Mouse (Mus musculus) adrenal gland, adult (tissue): ENCODE results near the gene Grip2.

Experiments used
- DNase-seq, 2 experiments: peaks; one replicate each; pipeline ENCODE4 v3.0.0; 2022 to 2023; ENCODE audit warnings: low spot score in 1 of 2; ENCODE audit not compliant: inconsistent age in 2 of 2

The Grip2 gene

GRCm38 (mm10) chr6:91796736-91797135, 30.3 kb downstream of the Grip2 start:
- DNase-seq, result no peak

- no peak for DNase-seq
Measured at GRCm38 (mm10) chr6:91796064-91796463, 31.0 kb downstream of the Grip2 start.

- DNase-seq, result no peak
Measured at GRCm38 (mm10) chr6:91795640-91796039, 31.4 kb downstream of the Grip2 start.

GRCm38 (mm10) chr6:91788311-91788798, 38.7 kb downstream of the Grip2 start:
- DNase-seq, result no peak

GRCm38 (mm10) chr6:91785018-91785417, 42.0 kb downstream of the Grip2 start:
- no peak for DNase-seq

- DNase-seq, result no peak
Measured at GRCm38 (mm10) chr6:91779206-91779605, 47.8 kb downstream of the Grip2 start.

- DNase-seq, result peak; percentile 78 to 90
Measured at GRCm38 (mm10) chr6:91776543-91776942, 50.5 kb downstream of the Grip2 start.

GRCm38 (mm10) chr6:91773951-91774350, 53.1 kb downstream of the Grip2 start:
- no peak for DNase-seq

- no peak for DNase-seq
Measured at GRCm38 (mm10) chr6:91767550-91767949, 59.5 kb downstream of the Grip2 start.

- peak; percentile 42 to 74 for DNase-seq
Measured at GRCm38 (mm10) chr6:91762051-91762742, 64.9 kb downstream of the Grip2 start.

GRCm38 (mm10) chr6:91754845-91755244, 72.2 kb downstream of the Grip2 start:
- peak in 1 of 2 experiments; percentile 34 for DNase-seq

GRCm38 (mm10) chr6:91754098-91754497, 73.0 kb downstream of the Grip2 start:
- peak; percentile 21 to 48 for DNase-seq

- DNase-seq, result peak; percentile 51 to 80
Measured at GRCm38 (mm10) chr6:91752884-91753283, 74.2 kb downstream of the Grip2 start.

- peak; percentile 25 to 71 for DNase-seq
Measured at GRCm38 (mm10) chr6:91750976-91751375, 76.1 kb downstream of the Grip2 start.

- DNase-seq, result no peak
Measured at GRCm38 (mm10) chr6:91746776-91747175, 80.3 kb downstream of the Grip2 start.

GRCm38 (mm10) chr6:91745947-91746582, 81.0 kb downstream of the Grip2 start:
- no peak for DNase-seq

GRCm38 (mm10) chr6:91745246-91745645, 81.8 kb downstream of the Grip2 start:
- no peak for DNase-seq

GRCm38 (mm10) chr6:91743886-91744285, 83.2 kb downstream of the Grip2 start:
- DNase-seq, result no peak

GRCm38 (mm10) chr6:91742995-91743394, 84.1 kb downstream of the Grip2 start:
- no peak for DNase-seq

GRCm38 (mm10) chr6:91742466-91742865, 84.6 kb downstream of the Grip2 start:
- DNase-seq, result no peak

GRCm38 (mm10) chr6:91741046-91741445, 86.0 kb downstream of the Grip2 start:
- peak; percentile 70 to 87 for DNase-seq

GRCm38 (mm10) chr6:91738058-91738457, 89.0 kb downstream of the Grip2 start:
- DNase-seq, result peak in 1 of 2 experiments; percentile 68
